Comparison of ENCODE assay signal across 19 mouse cellular contexts in the genomic region with DNA sequence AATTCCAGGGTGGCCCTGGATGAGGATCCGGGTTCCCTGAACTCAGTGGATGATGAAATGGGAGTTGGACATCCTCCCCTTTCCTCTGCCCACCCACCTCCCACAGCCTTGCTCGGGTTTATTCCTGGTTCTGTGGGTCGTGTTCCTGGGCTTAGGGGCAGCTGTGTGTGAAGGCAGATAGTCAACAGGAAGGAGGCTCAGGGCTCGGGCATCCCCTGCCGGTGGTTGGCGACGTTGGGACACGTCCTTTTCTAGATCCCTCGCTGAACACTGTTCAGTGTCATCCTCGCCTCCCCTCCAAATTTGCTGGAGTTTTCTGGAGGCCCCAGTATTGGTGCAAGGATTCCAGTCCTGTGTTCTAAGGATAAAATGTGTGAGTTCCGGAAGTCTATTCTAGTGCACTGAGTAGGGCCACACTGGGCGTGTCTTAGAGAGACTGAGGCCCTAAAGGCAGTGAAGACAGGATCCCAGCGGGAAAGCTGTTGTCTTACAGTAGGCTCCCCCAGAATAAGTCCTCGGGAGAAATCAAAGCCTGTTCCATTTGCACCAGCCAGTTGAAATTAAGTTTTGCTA. TPM values are rescaled to one million over a fixed set of nuclear protein-coding genes. Genes with fewer than 3 reads are reported as not detected.
DNase-seq lines count a peak whose midpoint lies in the region; ATAC-seq and TF ChIP-seq lines count a peak whose summit lies in the region.
"Had no signal": no experiment of that assay in that cellular context is flagged by ENCODE, and none has a peak within 500 bp of the region (broad histone marks: within the 10 kb centered on the region; RNA-seq: fewer than 3 reads in every experiment).

No protein-coding gene starts in this region.

- DNase-seq in CD4-positive, CD25-positive, alpha-beta regulatory T cell, adult 2 months (ENCODE audit: low read depth, low spot score) = peak; percentile 47
- DNase-seq in induced T-regulatory cell, adult 2 months (ENCODE audit: low read depth) = peak; percentile 73
- DNase-seq in kidney, postnatal 4 days = no peak
- DNase-seq: adrenal gland, postnatal 10 days; heart, adult 18-20 months; kidney, adult 9 months; midbrain, embryonic 14.5 days had no signal

- no peak overlapping the region for H3K9ac ChIP-seq in ES-Bruce4 (ENCODE audit: low read depth, poor library complexity, severe bottlenecking)
- H3K9ac ChIP-seq in intestine, embryonic 15.5 days = no peak overlapping the region
- H3K9ac ChIP-seq in heart, embryonic 11.5 days (ENCODE audit: low read depth, low read length) = no peak overlapping the region

- no peak overlapping the region for H3K4me3 ChIP-seq in ES-Bruce4 (ENCODE audit: low read depth, low read length)
- H3K4me3 ChIP-seq in intestine, embryonic 15.5 days (replicated peaks) = no peak overlapping the region
- H3K4me3 ChIP-seq in heart, embryonic 11.5 days (ENCODE audit: low read depth, low read length) = no peak overlapping the region
- H3K4me3 ChIP-seq: layer of hippocampus, adult 2 months had no signal

- peak; percentile 74 for ATAC-seq in megakaryocyte-erythroid progenitor cell, adult 5-6 weeks (replicated peaks; ENCODE audit: low FRiP score, low TSS enrichment, poor library complexity, severe bottlenecking)
- no peak for ATAC-seq in intestine, embryonic 15.5 days
- no peak for ATAC-seq in heart, embryonic 11.5 days (replicated peaks; ENCODE audit: insufficient number of reproducible peaks, low FRiP score, low TSS enrichment)
- ATAC-seq: forebrain, embryonic 16.5 days; hindbrain, embryonic 16.5 days had no signal

- H3K4me1 ChIP-seq in ES-Bruce4 (ENCODE audit: control insufficient read depth, insufficient read depth, low read length) = peaks cover 13% of the 10 kb centered on the region
- peaks cover 11% of the 10 kb centered on the region; the same call in 1 of the 2 replicates for H3K4me1 ChIP-seq in intestine, embryonic 15.5 days (replicated peaks)
- H3K4me1 ChIP-seq in heart, embryonic 11.5 days (ENCODE audit: control insufficient read depth, insufficient read depth, low read length) = no peaks in the 10 kb centered on the region

- no peak for TF ChIP-seq EP300 in ES-Bruce4 (IDR thresholded peaks at IDR 0.05; ENCODE audit: insufficient read depth, low read depth, low read length)

- TF ChIP-seq CTCF in ES-Bruce4 (IDR thresholded peaks at IDR 0.05; ENCODE audit: low read depth, low read length) = no peak

- TF ChIP-seq POLR2A in ES-Bruce4 (IDR thresholded peaks at IDR 0.05; ENCODE audit: insufficient read depth, low read length) = no peak

- H3K36me3 ChIP-seq in ES-Bruce4 (ENCODE audit: control insufficient read depth, insufficient read depth, low read length, poor library complexity, severe bottlenecking) = no peaks in the 10 kb centered on the region
- no peaks in the 10 kb centered on the region for H3K36me3 ChIP-seq in intestine, embryonic 15.5 days
- H3K36me3 ChIP-seq in heart, embryonic 11.5 days (ENCODE audit: control insufficient read depth, insufficient read depth, low read length) = no peaks in the 10 kb centered on the region

- H3K9me3 ChIP-seq in ES-Bruce4 (replicated peaks; ENCODE audit: control insufficient read depth, insufficient read depth, low read length, poor library complexity, severe bottlenecking) = no peaks in the 10 kb centered on the region
- no peaks in the 10 kb centered on the region for H3K9me3 ChIP-seq in intestine, embryonic 15.5 days
- H3K9me3 ChIP-seq in heart, embryonic 11.5 days (replicated peaks; ENCODE audit: control insufficient read depth, low read length) = no peaks in the 10 kb centered on the region

- H3K27me3 ChIP-seq in ES-Bruce4 (ENCODE audit: control insufficient read depth, insufficient read depth, low read length, poor library complexity, severe bottlenecking) = no peaks in the 10 kb centered on the region
- no peaks in the 10 kb centered on the region for H3K27me3 ChIP-seq in intestine, embryonic 15.5 days (replicated peaks)
- H3K27me3 ChIP-seq in heart, embryonic 11.5 days (ENCODE audit: control insufficient read depth, insufficient read depth, low read length) = 0 out of 2 replicates have a peak, but pooled peaks cover 6% of the 10 kb centered on the region

- 0 out of 2 replicates have a peak overlapping the region, but pooled peaks have one; percentile 18 for H3K27ac ChIP-seq in ES-Bruce4 (ENCODE audit: insufficient read depth, low read length)
- no peak overlapping the region for H3K27ac ChIP-seq in intestine, embryonic 15.5 days
- H3K27ac ChIP-seq in heart, embryonic 11.5 days (ENCODE audit: low read depth, low read length) = no peak overlapping the region
- H3K27ac ChIP-seq: layer of hippocampus, adult 2 months had no signal

- WGBS in intestine, embryonic 15.5 days = 84% methylated on average over 14 of the region's 14 CpGs
- WGBS in heart, embryonic 11.5 days (ENCODE audit: insufficient replicate concordance) = 72% methylated on average over 14 of the region's 14 CpGs

- H3K4me2 ChIP-seq in intestine, embryonic 15.5 days (replicated peaks) = no peak overlapping the region
- H3K4me2 ChIP-seq in heart, embryonic 11.5 days = no peak overlapping the region

RNA-seq across cellular contexts. Expression of gene Ifitm3, which starts 19.4 kb away (rescaled TPM):
- polyA plus RNA-seq in ES-Bruce4 (2011; ENCODE audit: insufficient read depth, insufficient read length, low read depth, missing spikeins) = 410 and 433 TPM in 2 replicates
- total RNA-seq in megakaryocyte-erythroid progenitor cell, adult 5-6 weeks (2014; fragmentation: Nextera tagmentation) = 53.9 and 67.3 TPM in 2 replicates
- 54.1 and 55.3 TPM in 2 replicates for total RNA-seq in megakaryocyte-erythroid progenitor cell, adult 5-6 weeks (2017)
- 255 and 288 TPM in 2 replicates for polyA plus RNA-seq in intestine, embryonic 15.5 days (2015; fragmentation: Nextera tagmentation; extraction: Ambion mirVana)
- 32.5 and 36.2 TPM in 2 replicates for polyA plus RNA-seq in heart, embryonic 11.5 days (2014; fragmentation: Nextera tagmentation; extraction: Ambion mirVana)

RNA-seq across cellular contexts. Expression of gene Ifitm1, which starts 24.2 kb away (rescaled TPM):
- polyA plus RNA-seq in ES-Bruce4 (2011; ENCODE audit: insufficient read depth, insufficient read length, low read depth, missing spikeins) = 501 and 504 TPM in 2 replicates
- 37.2 and 54.3 TPM in 2 replicates for total RNA-seq in megakaryocyte-erythroid progenitor cell, adult 5-6 weeks (2014; fragmentation: Nextera tagmentation)
- 20.9 and 50.8 TPM in 2 replicates for total RNA-seq in megakaryocyte-erythroid progenitor cell, adult 5-6 weeks (2017)
- 145 and 148 TPM in 2 replicates for polyA plus RNA-seq in intestine, embryonic 15.5 days (2015; fragmentation: Nextera tagmentation; extraction: Ambion mirVana)
- 4.8 and 7.6 TPM in 2 replicates for polyA plus RNA-seq in heart, embryonic 11.5 days (2014; fragmentation: Nextera tagmentation; extraction: Ambion mirVana)

RNA-seq across cellular contexts. Expression of gene Ifitm6, which starts 26.5 kb away (rescaled TPM):
- not detected in 2 replicates for polyA plus RNA-seq in ES-Bruce4 (2011; ENCODE audit: insufficient read depth, insufficient read length, low read depth, missing spikeins)
- total RNA-seq in megakaryocyte-erythroid progenitor cell, adult 5-6 weeks (2014; fragmentation: Nextera tagmentation) = not detected in 2 replicates
- total RNA-seq in megakaryocyte-erythroid progenitor cell, adult 5-6 weeks (2017) = 25.3 TPM in 1 of 2 replicates, not detected in the other
- polyA plus RNA-seq in intestine, embryonic 15.5 days (2015; fragmentation: Nextera tagmentation; extraction: Ambion mirVana) = 1.6 and 3.6 TPM in 2 replicates
- polyA plus RNA-seq in heart, embryonic 11.5 days (2014; fragmentation: Nextera tagmentation; extraction: Ambion mirVana) = 0.26 TPM in 1 of 2 replicates, not detected in the other
- total RNA-seq: gastrocnemius, adult 18-20 months; heart, adult 18-20 months; layer of hippocampus, adult 2 months had no signal

RNA-seq across cellular contexts. Expression of gene Ifitm2, which starts 35.4 kb away (rescaled TPM):
- 720 and 786 TPM in 2 replicates for polyA plus RNA-seq in ES-Bruce4 (2011; ENCODE audit: insufficient read depth, insufficient read length, low read depth, missing spikeins)
- 285 and 292 TPM in 2 replicates for total RNA-seq in megakaryocyte-erythroid progenitor cell, adult 5-6 weeks (2014; fragmentation: Nextera tagmentation)
- total RNA-seq in megakaryocyte-erythroid progenitor cell, adult 5-6 weeks (2017) = 265 and 278 TPM in 2 replicates
- 1,251 and 1,347 TPM in 2 replicates for polyA plus RNA-seq in intestine, embryonic 15.5 days (2015; fragmentation: Nextera tagmentation; extraction: Ambion mirVana)
- polyA plus RNA-seq in heart, embryonic 11.5 days (2014; fragmentation: Nextera tagmentation; extraction: Ambion mirVana) = 420 and 429 TPM in 2 replicates

RNA-seq across cellular contexts. Expression of gene Gm45717, which starts 35.5 kb away (rescaled TPM):
- 3.1 TPM in 1 of 2 replicates, not detected in the other for polyA plus RNA-seq in ES-Bruce4 (2011; ENCODE audit: insufficient read depth, insufficient read length, low read depth, missing spikeins)
- total RNA-seq in megakaryocyte-erythroid progenitor cell, adult 5-6 weeks (2014; fragmentation: Nextera tagmentation) = not detected in 2 replicates
- total RNA-seq in megakaryocyte-erythroid progenitor cell, adult 5-6 weeks (2017) = not detected in 2 replicates
- polyA plus RNA-seq in intestine, embryonic 15.5 days (2015; fragmentation: Nextera tagmentation; extraction: Ambion mirVana) = 0.69 TPM in 1 of 2 replicates, not detected in the other
- 0.46 TPM in 1 of 2 replicates, not detected in the other for polyA plus RNA-seq in heart, embryonic 11.5 days (2014; fragmentation: Nextera tagmentation; extraction: Ambion mirVana)
- total RNA-seq: adrenal gland, postnatal 10 days; gastrocnemius, adult 18-20 months; heart, adult 18-20 months; layer of hippocampus, adult 2 months; left cerebral cortex, adult 8-10 months had no signal
- polyA plus RNA-seq: forebrain, embryonic 16.5 days; heart, postnatal 0 days; hindbrain, embryonic 16.5 days; limb, embryonic 14.5 days; midbrain, embryonic 14.5 days; spleen, adult 2 months had no signal

Comparison
In these comparisons a context has a peak if more than half of its experiments do, and no peak if none do; other contexts are left out.
1. DNase-seq: peak in CD4-positive, CD25-positive, alpha-beta regulatory T cell, adult 2 months (single experiment) and induced T-regulatory cell, adult 2 months (single experiment); none in kidney, postnatal 4 days (0 of 2).
2. RNA of gene Ifitm1, which starts 24.2 kb away (polyA plus RNA-seq): 501 to 504 TPM in ES-Bruce4 and 145 to 148 TPM in intestine, embryonic 15.5 days; 4.8 to 7.6 TPM in heart, embryonic 11.5 days; every median in the first group is over 10 times any median in the second.